In the genomic region with DNA sequence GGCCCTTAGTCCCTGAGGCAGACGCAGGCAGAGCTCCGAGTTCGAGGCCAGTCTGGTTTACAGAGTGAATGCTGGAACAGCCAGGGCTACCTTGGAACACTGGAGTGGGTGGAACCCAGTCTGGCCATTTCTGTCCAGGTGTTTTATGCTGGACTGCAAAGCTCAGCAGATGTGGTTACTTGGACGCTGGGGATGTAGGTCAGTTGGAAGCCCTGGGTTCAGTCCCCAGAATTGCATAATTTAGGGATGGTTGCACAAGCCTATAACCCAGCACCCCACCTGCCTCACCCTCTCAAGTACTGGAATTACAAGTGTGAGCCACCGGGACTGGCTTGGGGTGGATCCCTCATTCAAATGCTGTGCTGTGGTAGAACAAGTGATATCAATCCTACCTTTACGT, we compare ENCODE assay signal across 18 mouse cellular contexts. TPM values are rescaled to one million over a fixed set of nuclear protein-coding genes. Genes with fewer than 3 reads are reported as not detected.
DNase-seq lines count a peak whose midpoint lies in the region; ATAC-seq and TF ChIP-seq lines count a peak whose summit lies in the region.
"Had no signal": no experiment of that assay in that cellular context is flagged by ENCODE, and none has a peak within 500 bp of the region (broad histone marks: within the 10 kb centered on the region; RNA-seq: fewer than 3 reads in every experiment).

No protein-coding gene starts in this region.

- no peak overlapping the region for H3K4me2 ChIP-seq in liver, embryonic 13.5 days
- no peak overlapping the region for H3K4me2 ChIP-seq in liver, postnatal 0 days (ENCODE audit: low read depth, low read length)
- H3K4me2 ChIP-seq: forebrain, embryonic 15.5 days; heart, embryonic 13.5 days; hindbrain, embryonic 13.5 days; intestine, embryonic 15.5 days had no signal

- no peak overlapping the region for H3K4me3 ChIP-seq in liver, embryonic 13.5 days (replicated peaks)
- H3K4me3 ChIP-seq in liver, postnatal 0 days (ENCODE audit: low read depth, low read length): no peak overlapping the region
- no peak overlapping the region for H3K4me3 ChIP-seq in forebrain, embryonic 10.5 days
- H3K4me3 ChIP-seq: embryonic facial prominence, embryonic 10.5 days; forebrain, embryonic 15.5 days; heart, embryonic 13.5 days; hindbrain, embryonic 13.5 days; intestine, embryonic 15.5 days had no signal

- H3K27me3 ChIP-seq in liver, embryonic 13.5 days: no peaks in the 10 kb centered on the region
- H3K27me3 ChIP-seq in liver, postnatal 0 days (ENCODE audit: insufficient read depth, low read length): no peaks in the 10 kb centered on the region
- H3K27me3 ChIP-seq in forebrain, embryonic 10.5 days (ENCODE audit: poor library complexity, severe bottlenecking): no peaks in the 10 kb centered on the region
- H3K27me3 ChIP-seq: forebrain, embryonic 15.5 days; heart, embryonic 13.5 days; hindbrain, embryonic 13.5 days; intestine, embryonic 15.5 days had no signal

- H3K27ac ChIP-seq in liver, embryonic 13.5 days: peak overlapping the region; percentile 83
- no peak overlapping the region for H3K27ac ChIP-seq in liver, postnatal 0 days (ENCODE audit: low read depth)
- H3K27ac ChIP-seq in forebrain, embryonic 10.5 days: no peak overlapping the region
- H3K27ac ChIP-seq: embryonic facial prominence, embryonic 10.5 days; forebrain, embryonic 15.5 days; heart, embryonic 13.5 days; hindbrain, embryonic 13.5 days; hindbrain, postnatal 0 days; intestine, embryonic 15.5 days had no signal

- H3K36me3 ChIP-seq in liver, embryonic 13.5 days: no peaks in the 10 kb centered on the region
- no peaks in the 10 kb centered on the region for H3K36me3 ChIP-seq in liver, postnatal 0 days (replicated peaks; ENCODE audit: insufficient read depth, low read length)
- H3K36me3 ChIP-seq in forebrain, embryonic 10.5 days (replicated peaks): no peaks in the 10 kb centered on the region
- H3K36me3 ChIP-seq: embryonic facial prominence, embryonic 10.5 days; forebrain, embryonic 15.5 days; heart, embryonic 13.5 days; hindbrain, embryonic 13.5 days; intestine, embryonic 15.5 days had no signal

- peak; percentile 59; the same call in 1 of the 2 replicates for ATAC-seq in granulocyte monocyte progenitor cell, adult 5-6 weeks (replicated peaks; ENCODE audit: poor library complexity, severe bottlenecking)
- no peak for ATAC-seq in liver, embryonic 13.5 days (ENCODE audit: low read depth)
- 0 out of 2 replicates have a peak, but pooled peaks have one; percentile 28 for ATAC-seq in liver, postnatal 0 days
- ATAC-seq: forebrain, embryonic 15.5 days; hindbrain, postnatal 0 days; intestine, embryonic 15.5 days had no signal

- H3K4me1 ChIP-seq in liver, embryonic 13.5 days (replicated peaks): peaks cover 60% of the 10 kb centered on the region
- H3K4me1 ChIP-seq in liver, postnatal 0 days (ENCODE audit: insufficient read depth): peaks cover 27% of the 10 kb centered on the region
- H3K4me1 ChIP-seq in forebrain, embryonic 10.5 days: no peaks in the 10 kb centered on the region
- H3K4me1 ChIP-seq: embryonic facial prominence, embryonic 10.5 days; forebrain, embryonic 15.5 days; hindbrain, embryonic 13.5 days had no signal

- intact Hi-C loops in heart, postnatal 10 days (cut with DNase I): no loop called here

- no peaks in the 10 kb centered on the region for H3K9me3 ChIP-seq in liver, embryonic 13.5 days (replicated peaks)
- no peaks in the 10 kb centered on the region for H3K9me3 ChIP-seq in liver, postnatal 0 days (ENCODE audit: low read length)
- no peaks in the 10 kb centered on the region for H3K9me3 ChIP-seq in forebrain, embryonic 10.5 days
- H3K9me3 ChIP-seq: embryonic facial prominence, embryonic 10.5 days; forebrain, embryonic 15.5 days; heart, embryonic 13.5 days; hindbrain, embryonic 13.5 days; intestine, embryonic 15.5 days had no signal

- peak; percentile 32 to 56 for DNase-seq in heart, adult 18-20 months
- no peak for DNase-seq in heart, postnatal 10 days
- DNase-seq in liver, embryonic 13.5 days: no peak
- DNase-seq in liver, postnatal 0 days: no peak
- DNase-seq in forebrain, embryonic 10.5 days (ENCODE audit: extremely low spot score, low spot score): no peak
- DNase-seq: adrenal gland, adult 2 months; adrenal gland, postnatal 36 days; cerebellum, adult 2 months; cerebellum, postnatal 10 days; gastrocnemius, postnatal 14 days; heart, postnatal 4 days had no signal

- no peak for TF ChIP-seq EP300 in liver, postnatal 0 days (IDR thresholded peaks at IDR 0.05; ENCODE audit: low read depth)

- TF ChIP-seq CTCF in liver, postnatal 0 days (IDR thresholded peaks at IDR 0.05; ENCODE audit: low read depth): no peak

- H3K9ac ChIP-seq in liver, embryonic 13.5 days: no peak overlapping the region
- H3K9ac ChIP-seq in liver, postnatal 0 days (replicated peaks): no peak overlapping the region
- H3K9ac ChIP-seq: forebrain, embryonic 15.5 days; heart, embryonic 13.5 days; hindbrain, embryonic 13.5 days; intestine, embryonic 15.5 days had no signal

- 63% methylated on average over 6 of the region's 6 CpGs for WGBS in liver, embryonic 13.5 days (ENCODE audit: insufficient replicate concordance)
- WGBS in liver, postnatal 0 days (ENCODE audit: insufficient replicate concordance): 64% methylated on average over 6 of the region's 6 CpGs
- 91% methylated on average over 6 of the region's 6 CpGs for WGBS in forebrain, embryonic 10.5 days

RNA-seq across cellular contexts. Expression of gene Cnbp, which starts 15.3 kb away (rescaled TPM):
- 100 to 1,000 TPM; 335 to 351 TPM for total RNA-seq in heart, adult 18-20 months (2021)
- total RNA-seq in heart, postnatal 10 days (2021): 100 to 1,000 TPM; 308 to 311 TPM
- 481 and 528 TPM in 2 replicates for total RNA-seq in granulocyte monocyte progenitor cell, adult 5-6 weeks (2014; fragmentation: Nextera tagmentation)
- total RNA-seq in granulocyte monocyte progenitor cell, adult 5-6 weeks (2017): 1,031 and 1,136 TPM in 2 replicates
- polyA plus RNA-seq in liver, embryonic 13.5 days (2015; fragmentation: Nextera tagmentation; extraction: Ambion mirVana): 786 and 880 TPM in 2 replicates
- 445 and 452 TPM in 2 replicates for polyA plus RNA-seq in liver, postnatal 0 days (2015; fragmentation: Nextera tagmentation; extraction: Ambion mirVana)
- polyA plus RNA-seq in forebrain, embryonic 10.5 days (2016; fragmentation: Nextera tagmentation; extraction: Ambion mirVana): 1,473 and 1,500 TPM in 2 replicates

RNA-seq across cellular contexts. Expression of gene Copg1, which starts 21.4 kb away (rescaled TPM):
- total RNA-seq in heart, adult 18-20 months (2021): 10 to 100 TPM; 38.9 to 39.3 TPM
- total RNA-seq in heart, postnatal 10 days (2021): 10 to 100 TPM; 65.8 to 72.8 TPM
- total RNA-seq in granulocyte monocyte progenitor cell, adult 5-6 weeks (2014; fragmentation: Nextera tagmentation): 70.5 and 86.1 TPM in 2 replicates
- 73.9 and 78.5 TPM in 2 replicates for total RNA-seq in granulocyte monocyte progenitor cell, adult 5-6 weeks (2017)
- polyA plus RNA-seq in liver, embryonic 13.5 days (2015; fragmentation: Nextera tagmentation; extraction: Ambion mirVana): 56.9 and 66.9 TPM in 2 replicates
- 30.4 and 35.3 TPM in 2 replicates for polyA plus RNA-seq in liver, postnatal 0 days (2015; fragmentation: Nextera tagmentation; extraction: Ambion mirVana)
- 152 and 155 TPM in 2 replicates for polyA plus RNA-seq in forebrain, embryonic 10.5 days (2016; fragmentation: Nextera tagmentation; extraction: Ambion mirVana)

RNA-seq across cellular contexts. Expression of gene Isy1, which starts 27.6 kb away (rescaled TPM):
- total RNA-seq in heart, adult 18-20 months (2021): 10 to 100 TPM; 21.1 to 23.9 TPM
- 10 to 100 TPM; 22.2 to 26.2 TPM for total RNA-seq in heart, postnatal 10 days (2021)
- total RNA-seq in granulocyte monocyte progenitor cell, adult 5-6 weeks (2014; fragmentation: Nextera tagmentation): 58.9 and 61.0 TPM in 2 replicates
- total RNA-seq in granulocyte monocyte progenitor cell, adult 5-6 weeks (2017): 108 and 127 TPM in 2 replicates
- polyA plus RNA-seq in liver, embryonic 13.5 days (2015; fragmentation: Nextera tagmentation; extraction: Ambion mirVana): 51.5 and 63.6 TPM in 2 replicates
- 19.7 and 19.8 TPM in 2 replicates for polyA plus RNA-seq in liver, postnatal 0 days (2015; fragmentation: Nextera tagmentation; extraction: Ambion mirVana)
- 76.4 and 78.6 TPM in 2 replicates for polyA plus RNA-seq in forebrain, embryonic 10.5 days (2016; fragmentation: Nextera tagmentation; extraction: Ambion mirVana)

RNA-seq across cellular contexts. Expression of gene Gm45140, which starts 30.6 kb away (rescaled TPM):
- total RNA-seq in heart, adult 18-20 months (2021): 1 to 10 TPM in 1 of 2 experiments, under 1 TPM in 1; 0.74 to 1.3 TPM
- 1 to 10 TPM; 1.6 to 2.9 TPM for total RNA-seq in heart, postnatal 10 days (2021)
- 2.2 and 5.6 TPM in 2 replicates for total RNA-seq in granulocyte monocyte progenitor cell, adult 5-6 weeks (2014; fragmentation: Nextera tagmentation)
- total RNA-seq in granulocyte monocyte progenitor cell, adult 5-6 weeks (2017): 11.6 and 14.3 TPM in 2 replicates
- polyA plus RNA-seq in liver, embryonic 13.5 days (2015; fragmentation: Nextera tagmentation; extraction: Ambion mirVana): 3.5 and 5.8 TPM in 2 replicates
- 2.8 and 3.2 TPM in 2 replicates for polyA plus RNA-seq in liver, postnatal 0 days (2015; fragmentation: Nextera tagmentation; extraction: Ambion mirVana)
- 2.1 TPM in 2 replicates for polyA plus RNA-seq in forebrain, embryonic 10.5 days (2016; fragmentation: Nextera tagmentation; extraction: Ambion mirVana)
- total RNA-seq: hindbrain, postnatal 0 days had no signal

RNA-seq across cellular contexts. Expression of gene Hmces, which starts 47.5 kb away (rescaled TPM):
- total RNA-seq in heart, adult 18-20 months (2021): 10 to 100 TPM; 10.8 to 12.2 TPM
- total RNA-seq in heart, postnatal 10 days (2021): 10 to 100 TPM; 13.8 to 13.9 TPM
- total RNA-seq in granulocyte monocyte progenitor cell, adult 5-6 weeks (2014; fragmentation: Nextera tagmentation): 21.8 and 30.2 TPM in 2 replicates
- total RNA-seq in granulocyte monocyte progenitor cell, adult 5-6 weeks (2017): 23.2 and 27.3 TPM in 2 replicates
- 23.1 and 24.9 TPM in 2 replicates for polyA plus RNA-seq in liver, embryonic 13.5 days (2015; fragmentation: Nextera tagmentation; extraction: Ambion mirVana)
- polyA plus RNA-seq in liver, postnatal 0 days (2015; fragmentation: Nextera tagmentation; extraction: Ambion mirVana): 12.4 and 12.5 TPM in 2 replicates
- polyA plus RNA-seq in forebrain, embryonic 10.5 days (2016; fragmentation: Nextera tagmentation; extraction: Ambion mirVana): 61.5 and 65.3 TPM in 2 replicates

Comparison
In these comparisons a context has a peak if more than half of its experiments do, and no peak if none do; other contexts are left out.
1. DNase-seq: peak in heart, adult 18-20 months (2 of 2); none in heart, postnatal 10 days (0 of 2), liver, embryonic 13.5 days (single experiment), liver, postnatal 0 days (single experiment) and forebrain, embryonic 10.5 days (single experiment).